Mouse (Mus musculus): ENCODE measurements around the gene Mtmr10.

Mtmr10 gene

DNA sequence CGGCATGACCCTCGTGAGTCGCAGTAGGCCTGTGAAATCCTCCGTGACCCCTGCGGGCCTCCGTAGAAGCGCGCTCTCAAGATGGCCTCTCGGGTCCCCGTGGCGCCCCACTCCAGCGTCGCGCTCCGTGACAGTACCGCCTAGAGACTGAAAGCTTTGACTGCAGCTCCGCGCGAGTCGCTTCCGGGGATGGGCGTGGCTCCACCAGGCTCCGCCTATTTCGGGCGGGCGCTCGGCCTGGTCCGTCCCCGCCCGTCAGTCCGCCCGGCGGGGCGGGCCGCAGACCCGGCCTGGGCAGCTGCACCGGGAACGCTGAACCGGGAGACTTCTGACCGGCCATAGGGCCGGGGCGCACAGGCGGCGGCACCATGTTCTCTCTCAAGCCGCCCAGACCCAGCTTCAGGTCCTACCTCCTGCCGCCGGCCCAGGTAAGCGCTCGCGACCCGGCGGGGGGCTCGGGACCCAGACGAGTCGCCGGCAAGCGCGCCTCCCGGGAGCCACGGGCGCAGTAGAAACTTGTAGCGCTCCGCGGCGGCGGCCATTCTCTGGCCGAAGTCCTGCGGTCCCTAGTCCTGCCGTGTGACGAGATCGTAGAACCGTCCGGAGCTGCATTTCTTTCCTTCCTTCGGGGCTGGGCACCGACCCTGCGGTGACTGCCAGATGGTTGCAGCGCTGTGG is at the start of gene Mtmr10:
Gene Mtmr10 (plus strand): TSS at position 240 of the 678 bp plus-strand sequence.
- DNase-seq (ENCODE audit: low spot score in 2 of 2) = peak; percentile 97 to 99

DNA sequence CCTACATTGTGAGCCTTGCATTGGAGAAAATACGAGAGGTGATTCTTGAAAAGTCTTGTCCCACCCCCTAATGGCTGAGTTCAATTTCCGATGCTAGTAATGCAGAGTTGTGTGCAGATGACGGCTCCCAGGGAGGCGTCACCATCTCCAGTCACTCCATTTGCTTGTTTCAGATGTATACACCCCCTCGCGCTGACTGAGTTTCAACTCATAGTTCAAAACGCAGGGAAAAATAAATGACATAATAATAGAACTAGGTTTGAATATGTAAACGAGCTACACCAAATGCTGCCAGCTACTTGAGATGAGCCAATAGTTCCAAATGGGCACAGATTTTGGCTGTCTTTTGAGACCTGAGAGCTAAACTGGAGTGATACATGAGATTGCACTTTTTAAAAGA is 49.7 kb upstream of the Mtmr10 start:
- DNase-seq (ENCODE audit: low spot score in 2 of 2) = no peak

DNA sequence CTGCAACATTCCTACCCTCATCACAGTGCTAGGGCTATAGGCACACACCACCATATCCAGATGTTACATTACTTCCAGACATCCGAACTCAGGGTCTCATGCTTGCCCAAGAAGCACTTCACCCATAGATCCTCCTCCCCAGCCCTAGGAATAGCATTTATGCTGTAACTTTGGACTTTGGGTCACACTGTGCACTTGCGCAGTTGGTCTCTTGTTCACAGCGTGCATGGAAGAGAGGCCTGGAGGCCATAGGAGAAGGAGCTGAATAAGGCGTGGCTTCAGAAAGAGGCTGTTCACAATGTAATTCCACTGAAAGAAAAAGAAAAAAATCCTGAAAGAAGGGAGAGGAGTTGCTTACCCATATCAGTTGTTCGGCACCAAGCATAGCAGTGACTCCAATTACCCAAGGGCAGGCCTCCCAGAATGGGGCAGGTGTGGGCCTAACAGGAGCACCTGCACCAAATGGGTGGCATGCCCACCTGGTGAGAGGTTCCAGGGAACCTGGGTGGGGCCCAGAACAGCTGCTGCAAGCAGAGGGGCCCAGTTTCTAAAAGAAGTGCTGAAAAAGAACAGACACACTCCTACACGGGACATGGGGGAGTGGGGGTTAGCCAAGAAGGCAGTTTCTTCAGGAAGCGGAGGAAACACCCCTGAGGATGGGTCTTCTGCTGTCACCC is 48.9 kb upstream of the Mtmr10 start:
- DNase-seq (ENCODE audit: low spot score in 2 of 2) = no peak

DNA sequence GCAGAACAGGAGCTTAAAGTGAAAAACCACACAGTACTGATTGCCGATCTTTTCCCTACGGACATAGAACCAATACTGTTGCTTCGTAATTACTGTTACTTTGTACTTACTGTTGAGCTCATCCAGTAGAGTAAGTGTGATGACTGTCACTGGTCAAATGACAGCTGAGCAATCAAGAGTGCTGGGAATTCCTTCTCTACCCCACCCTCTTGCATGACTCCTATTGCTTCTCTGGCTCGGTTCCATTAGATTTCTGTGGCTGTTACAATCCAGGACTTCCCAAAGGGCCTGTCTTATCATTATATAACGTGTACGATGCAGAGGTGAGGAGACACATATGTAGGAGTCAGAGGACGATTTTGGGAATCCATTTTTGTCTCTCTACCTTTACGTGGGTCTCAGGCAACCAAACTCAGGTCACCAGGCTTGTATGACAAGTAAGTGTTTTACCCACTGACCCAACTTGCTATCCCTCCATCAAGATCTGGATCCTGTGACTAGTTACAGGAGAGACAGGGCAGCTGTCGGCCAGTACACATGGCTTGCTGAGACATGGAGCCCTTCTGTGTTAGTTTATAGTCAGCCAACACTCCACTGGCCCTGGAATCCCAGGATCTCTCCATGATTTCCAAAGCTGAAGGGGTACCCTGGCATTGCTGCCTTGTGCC is 48.2 kb upstream of the Mtmr10 start:
- DNase-seq (ENCODE audit: low spot score in 2 of 2) = no peak

DNA sequence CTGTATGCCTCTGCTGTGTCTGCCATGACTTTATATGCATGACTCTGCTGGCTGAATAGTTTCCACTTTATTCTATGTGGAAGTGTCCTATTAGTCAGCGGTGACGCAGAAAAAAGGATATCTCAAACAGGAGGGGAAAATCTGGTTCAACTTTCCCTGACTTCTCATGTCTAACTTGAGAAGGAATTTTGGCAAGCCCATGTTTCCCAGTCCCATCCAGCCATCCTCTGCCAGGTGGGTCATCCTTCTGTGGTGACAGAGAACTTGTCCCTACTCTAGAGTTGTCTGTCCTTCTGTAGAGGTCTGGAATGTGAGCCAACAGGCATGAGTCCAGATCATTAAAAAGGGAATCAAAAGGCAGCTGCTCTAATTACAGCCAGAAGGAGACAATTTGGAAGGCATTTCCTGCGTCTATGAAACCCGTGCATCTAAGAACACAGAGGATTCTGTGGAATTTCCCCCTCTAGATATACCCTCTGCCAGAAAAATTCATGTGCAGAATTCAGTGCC is 47.6 kb upstream of the Mtmr10 start:
- no peak for DNase-seq (ENCODE audit: low spot score in 2 of 2)

DNA sequence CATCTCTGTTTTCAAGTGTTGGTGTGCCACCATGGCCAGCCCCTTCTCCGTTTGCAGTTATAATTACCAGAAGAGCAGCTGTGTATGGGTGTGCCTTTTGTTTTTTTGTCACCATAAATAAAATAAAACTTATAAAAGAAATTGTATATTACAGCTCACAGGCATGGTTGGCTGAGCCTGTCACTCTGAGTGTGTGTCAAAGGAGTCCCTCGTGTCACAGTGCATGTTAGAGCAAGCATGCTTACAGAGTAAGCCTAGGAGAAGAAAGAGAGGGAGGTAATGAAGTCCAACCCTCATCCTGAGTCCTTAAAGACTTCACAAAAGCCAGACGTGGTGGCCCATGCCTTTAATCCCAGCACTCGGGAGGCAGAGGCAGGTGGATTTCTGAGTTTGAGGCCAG is 45.0 kb upstream of the Mtmr10 start:
- DNase-seq (ENCODE audit: low spot score in 2 of 2) = no peak

DNA sequence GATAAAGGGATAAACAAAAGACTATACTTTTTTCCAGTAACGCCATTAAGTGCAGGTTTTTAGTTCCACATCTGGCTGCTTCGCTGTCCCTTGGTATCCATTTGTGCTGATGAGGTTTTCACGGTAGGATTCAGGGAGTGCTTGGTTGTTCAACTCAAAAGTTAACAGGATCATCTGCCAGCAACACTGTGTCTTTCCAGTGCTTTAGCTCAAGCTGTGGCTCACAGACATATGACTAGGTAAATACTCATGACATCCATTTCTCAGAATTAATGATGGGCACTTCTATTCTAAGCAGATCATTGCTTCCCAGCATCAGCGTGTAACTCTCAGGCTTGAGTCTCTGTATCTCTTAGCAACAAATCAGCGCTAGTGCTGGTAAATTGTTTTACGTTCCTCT is 43.1 kb upstream of the Mtmr10 start:
- DNase-seq (ENCODE audit: low spot score in 2 of 2) = no peak

DNA sequence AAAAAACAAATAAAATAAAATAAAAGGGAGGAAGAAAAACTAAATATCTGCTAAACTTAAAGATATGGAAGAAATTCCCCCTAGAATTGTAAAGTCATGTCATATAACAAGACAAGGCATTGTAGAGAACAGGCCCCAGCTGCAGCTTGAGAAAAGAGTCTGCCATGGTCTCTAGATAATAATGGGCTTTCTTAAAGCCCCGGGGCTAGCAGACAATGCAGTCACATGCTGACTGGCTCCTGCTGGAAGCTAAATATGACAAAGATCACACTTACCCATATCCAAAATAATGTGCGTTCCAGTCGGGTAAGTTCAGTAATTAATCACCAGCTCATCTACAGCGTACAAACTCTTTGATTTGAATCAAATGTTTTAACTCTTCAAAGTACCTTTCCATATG is 40.7 kb upstream of the Mtmr10 start:
- DNase-seq (ENCODE audit: low spot score in 2 of 2) = no peak

DNA sequence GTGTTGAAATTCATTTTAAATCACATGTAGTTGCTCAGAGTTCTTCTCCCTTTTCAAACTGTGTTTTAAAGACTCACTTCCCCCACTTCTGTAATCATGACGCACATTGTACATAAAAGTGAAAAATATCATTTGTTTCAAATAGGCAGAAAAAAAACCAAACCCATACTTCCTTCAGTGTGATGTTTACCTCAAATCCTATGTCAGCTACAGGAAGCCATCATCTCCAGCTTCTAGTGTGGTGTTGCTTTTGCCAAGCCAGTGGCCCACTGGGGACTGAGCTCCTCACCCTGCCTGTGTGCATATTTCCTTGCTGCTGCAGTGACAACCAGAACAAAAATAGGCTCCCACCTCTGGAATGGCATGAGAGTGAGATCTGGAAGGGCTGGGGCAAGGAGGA is 39.1 kb upstream of the Mtmr10 start:
- no peak for DNase-seq (ENCODE audit: low spot score in 2 of 2)

DNA sequence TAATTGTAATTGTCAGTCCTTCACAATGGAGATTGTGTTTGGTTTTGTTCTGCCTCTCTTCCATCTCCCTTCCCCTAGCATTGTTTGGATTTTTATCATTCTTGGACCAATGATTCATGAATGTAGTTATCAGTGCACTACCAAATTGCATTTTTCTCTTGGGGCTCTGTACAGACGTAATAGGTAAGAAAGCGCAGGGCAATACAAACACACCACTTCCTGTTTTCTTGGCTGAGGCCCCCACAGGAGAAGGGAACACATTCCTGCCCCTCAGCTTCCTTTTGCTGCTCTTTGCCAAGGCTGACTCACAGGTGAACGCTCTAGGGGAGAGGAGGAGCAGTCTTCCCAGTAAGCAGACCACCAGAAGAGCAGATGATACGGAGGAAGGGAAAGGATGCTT is 37.7 kb upstream of the Mtmr10 start:
- no peak for DNase-seq (ENCODE audit: low spot score in 2 of 2)

DNA sequence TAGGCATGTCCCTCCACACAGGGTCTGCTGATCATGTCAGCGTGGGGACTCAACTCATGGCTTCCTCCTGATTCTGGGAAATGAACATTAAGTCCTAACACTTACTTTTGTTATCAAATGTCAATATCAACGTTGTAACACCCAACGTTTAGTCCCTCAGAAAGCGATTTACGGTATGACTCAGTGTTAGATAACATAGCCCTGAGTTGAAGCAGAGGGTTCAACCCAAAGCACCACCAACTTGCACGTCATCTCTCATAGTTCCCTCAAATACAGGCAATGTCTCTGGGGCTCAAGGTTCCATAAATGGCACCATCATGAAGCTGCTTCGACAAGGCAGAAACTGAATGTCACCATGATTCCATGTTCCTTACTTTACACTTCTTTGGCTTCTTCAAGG is 37.0 kb upstream of the Mtmr10 start:
- no peak for DNase-seq (ENCODE audit: low spot score in 2 of 2)

DNA sequence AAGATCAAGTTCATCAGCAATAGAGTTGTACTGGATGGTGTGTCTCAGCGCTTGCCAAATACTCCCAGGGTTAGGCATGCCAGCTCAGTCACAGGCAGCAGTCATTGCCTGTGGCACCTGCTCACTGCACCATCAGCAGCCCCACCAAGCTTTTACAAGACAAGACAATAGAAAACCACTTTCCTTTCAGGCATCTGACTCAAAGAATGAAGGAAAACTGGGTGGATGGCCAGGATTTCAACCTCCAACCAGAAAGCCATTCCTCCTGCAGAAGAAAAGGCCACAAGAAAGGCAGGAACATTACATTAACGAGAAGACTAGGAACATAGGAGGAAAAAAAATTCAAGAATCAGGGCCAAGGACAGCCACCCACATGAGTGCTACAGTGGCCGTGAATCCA is 33.7 kb upstream of the Mtmr10 start:
- no peak for DNase-seq (ENCODE audit: low spot score in 2 of 2)

DNA sequence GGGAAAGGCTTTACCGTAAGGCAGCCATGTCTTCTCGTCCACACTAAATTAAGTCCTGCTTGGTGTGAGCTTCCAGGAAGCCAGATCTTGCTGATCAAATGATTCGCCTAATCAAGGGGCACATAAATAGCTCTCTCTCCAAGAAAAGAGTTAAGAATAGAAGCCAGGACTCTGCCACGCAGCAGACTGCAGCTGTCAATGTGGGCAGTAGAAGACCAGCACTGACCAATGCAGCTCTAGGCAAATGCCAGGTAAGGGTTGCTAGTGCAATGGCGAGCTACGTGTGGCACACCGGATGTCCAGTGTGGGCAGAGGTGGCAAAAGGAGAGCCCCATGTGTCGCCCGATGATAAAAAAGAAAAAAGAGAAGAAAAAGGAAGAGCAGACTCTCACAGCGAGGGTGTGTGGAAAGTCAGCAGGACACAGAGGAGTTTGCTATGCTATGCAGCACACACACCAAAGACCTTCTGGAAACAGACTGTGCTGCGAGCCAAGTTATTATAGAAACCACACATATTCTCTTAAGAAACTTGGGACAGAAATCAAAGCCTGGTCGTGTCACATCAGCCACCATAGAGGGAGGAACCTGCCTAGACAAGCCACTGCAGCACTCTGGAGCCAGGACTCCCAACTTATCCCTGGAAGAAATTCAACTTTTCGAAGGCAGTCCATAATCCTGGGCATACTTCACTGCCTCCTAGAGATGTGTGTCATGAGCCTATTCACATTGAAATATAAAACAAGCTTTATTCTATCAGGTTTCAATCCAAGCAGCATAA is 21.8 kb upstream of the Mtmr10 start:
- no peak for DNase-seq (ENCODE audit: low spot score in 2 of 2)

DNA sequence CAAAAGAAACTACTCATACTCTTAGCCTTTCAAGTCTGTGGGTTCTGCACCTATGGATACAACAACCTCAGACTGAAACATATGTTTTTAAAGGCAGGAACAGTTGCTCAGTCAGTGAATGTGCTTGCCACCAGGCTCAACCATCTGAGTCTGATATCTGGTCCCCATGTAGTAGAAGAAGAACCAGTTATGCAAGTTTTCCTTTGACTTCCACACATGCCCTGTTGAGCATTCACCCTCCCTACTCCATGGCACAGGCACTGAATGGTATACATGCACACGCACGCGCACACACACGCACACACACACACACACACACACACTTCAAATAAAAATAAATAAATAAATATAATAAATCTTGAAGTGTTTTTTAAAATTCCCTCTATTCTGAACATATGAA is 20.9 kb upstream of the Mtmr10 start:
- no peak for DNase-seq (ENCODE audit: low spot score in 2 of 2)

DNA sequence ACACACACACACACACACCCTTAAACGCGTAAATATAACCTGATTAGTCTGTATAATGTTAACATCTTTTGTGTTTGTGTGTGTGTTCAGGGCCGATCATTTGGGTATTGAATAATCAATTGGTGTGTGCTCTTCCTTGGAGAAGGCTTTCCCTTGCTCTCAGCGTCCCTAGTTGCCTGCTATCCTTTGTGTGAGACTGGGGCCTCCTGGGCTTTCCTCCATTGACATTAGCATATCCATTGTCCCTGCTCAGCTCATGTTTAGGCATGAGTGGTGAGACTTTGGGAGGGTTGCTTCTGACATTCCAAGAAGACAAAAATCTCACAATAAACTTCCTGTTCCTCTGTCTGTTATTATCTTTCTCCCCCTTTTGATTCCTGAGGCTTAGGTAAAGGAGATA is 15.5 kb upstream of the Mtmr10 start:
- no peak for DNase-seq (ENCODE audit: low spot score in 2 of 2)

DNA sequence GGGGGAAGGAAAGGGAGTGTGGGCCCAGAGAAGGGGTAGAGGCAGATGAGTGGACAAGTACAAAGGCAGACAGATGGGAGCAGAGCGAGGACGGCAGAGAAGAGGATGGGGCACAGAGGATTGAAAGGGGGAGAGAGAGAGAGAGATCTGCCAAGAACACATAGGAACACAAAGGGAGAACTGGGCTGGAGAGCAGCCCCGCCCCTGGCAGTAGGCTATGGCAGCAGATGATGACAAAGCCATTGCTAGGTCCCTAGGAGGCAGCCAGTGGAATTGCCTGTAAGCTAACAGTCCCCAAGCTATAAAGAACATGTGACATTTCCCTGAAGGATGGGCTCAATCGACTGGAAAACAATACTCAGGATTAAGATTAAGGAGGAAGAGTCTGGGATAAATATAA is 11.9 kb upstream of the Mtmr10 start:
- no peak for DNase-seq (ENCODE audit: low spot score in 2 of 2)

DNA sequence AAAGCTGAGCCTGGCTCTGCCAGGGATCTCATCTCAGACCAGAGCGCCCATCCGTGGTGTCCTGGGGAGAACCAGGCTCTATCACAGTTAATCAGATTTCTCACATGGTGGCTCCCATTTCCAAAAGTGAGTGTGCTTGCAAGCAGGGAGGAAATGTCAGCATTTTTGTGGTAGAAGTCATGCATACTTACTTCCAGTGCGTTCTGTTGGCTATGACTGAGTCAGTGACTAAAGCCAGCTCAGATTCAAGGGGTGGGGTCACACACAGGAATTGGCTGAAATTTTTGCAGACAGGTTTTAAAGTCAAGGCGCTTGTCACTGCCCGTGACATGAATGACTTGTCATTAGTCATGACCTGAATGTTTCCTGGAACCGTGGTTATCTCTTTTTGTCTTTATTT is 10.5 kb upstream of the Mtmr10 start:
- no peak for DNase-seq (ENCODE audit: low spot score in 2 of 2)

DNA sequence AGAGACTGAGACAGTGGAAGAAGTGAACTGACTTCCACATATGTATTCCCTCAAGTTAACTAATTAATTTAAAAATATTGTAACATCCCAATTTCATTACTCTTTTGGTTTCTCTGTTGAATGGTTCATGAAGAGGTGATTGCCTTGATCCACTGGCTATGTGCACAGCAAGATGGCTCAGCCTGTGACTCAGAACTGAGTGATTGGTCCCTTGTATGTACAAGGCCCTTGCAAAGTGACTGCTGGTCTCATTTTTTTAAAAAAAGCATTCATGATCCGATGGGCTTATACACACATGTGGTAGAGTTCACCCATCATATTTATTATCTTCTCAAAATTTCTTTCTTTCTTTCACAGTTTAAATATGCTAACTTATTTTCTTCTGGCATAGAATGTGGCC is 8.9 kb upstream of the Mtmr10 start:
- DNase-seq (ENCODE audit: low spot score in 2 of 2) = no peak

DNA sequence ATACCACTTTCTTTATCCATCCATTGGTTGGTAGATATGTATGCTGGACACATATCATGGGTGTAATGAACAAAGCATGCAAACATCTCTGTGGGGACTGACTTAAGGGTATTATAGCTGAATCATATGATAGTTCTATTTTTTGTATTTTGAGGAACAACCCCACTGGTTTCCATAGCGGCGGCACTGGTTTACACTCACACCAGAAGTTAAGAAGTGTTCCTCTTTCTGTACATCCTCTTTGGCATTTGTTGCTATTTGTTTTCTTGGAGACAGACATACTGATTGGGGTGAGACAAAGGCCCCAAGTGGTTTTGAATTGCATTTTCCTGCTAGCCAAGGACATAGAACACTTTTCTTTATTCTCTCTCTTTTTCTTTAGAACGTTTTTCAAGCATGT is 7.9 kb upstream of the Mtmr10 start:
- DNase-seq (ENCODE audit: low spot score in 2 of 2) = no peak

DNA sequence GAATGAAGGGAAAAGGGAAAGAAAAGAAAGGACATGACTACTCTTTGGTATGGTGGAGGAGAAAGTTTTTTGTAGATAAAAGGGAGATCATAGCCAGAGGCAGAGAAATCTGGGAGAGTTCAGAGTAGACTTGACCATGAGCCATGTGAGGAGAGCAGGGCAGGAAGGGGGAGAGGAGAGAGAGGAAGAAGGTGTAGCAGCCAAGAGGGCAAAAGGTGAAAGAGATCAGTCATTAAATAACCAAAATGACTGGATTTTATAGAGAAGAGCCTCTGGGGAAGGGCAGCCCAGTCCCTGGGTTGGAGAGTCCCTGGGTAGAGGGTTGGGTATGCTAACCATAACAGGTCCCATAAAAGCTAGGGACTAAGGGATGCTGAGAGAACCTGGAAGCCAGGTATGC is 887 bp upstream of the Mtmr10 start:
- DNase-seq (ENCODE audit: low spot score in 2 of 2) = no peak

DNA sequence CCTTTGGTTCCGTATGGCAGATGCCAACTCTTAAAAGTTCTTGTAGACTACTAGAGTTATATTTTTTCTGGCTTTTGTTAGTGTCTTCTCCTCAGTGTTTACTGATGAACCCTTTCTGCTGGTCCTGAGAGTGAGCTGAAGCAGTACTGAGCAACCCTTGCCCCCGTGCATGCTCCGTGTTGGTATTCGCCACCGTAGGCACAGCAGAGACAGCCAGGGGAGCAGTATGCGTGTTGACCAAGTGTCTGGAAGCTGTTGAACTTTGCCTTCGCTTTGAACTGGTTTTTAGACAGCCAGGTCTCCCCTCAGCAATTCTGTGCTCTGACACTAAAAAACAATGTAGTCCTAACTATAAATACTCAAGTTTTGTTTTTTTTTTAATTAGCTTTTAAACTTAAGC is 2.0 kb downstream of the Mtmr10 start:
- DNase-seq (ENCODE audit: low spot score in 2 of 2) = no peak

DNA sequence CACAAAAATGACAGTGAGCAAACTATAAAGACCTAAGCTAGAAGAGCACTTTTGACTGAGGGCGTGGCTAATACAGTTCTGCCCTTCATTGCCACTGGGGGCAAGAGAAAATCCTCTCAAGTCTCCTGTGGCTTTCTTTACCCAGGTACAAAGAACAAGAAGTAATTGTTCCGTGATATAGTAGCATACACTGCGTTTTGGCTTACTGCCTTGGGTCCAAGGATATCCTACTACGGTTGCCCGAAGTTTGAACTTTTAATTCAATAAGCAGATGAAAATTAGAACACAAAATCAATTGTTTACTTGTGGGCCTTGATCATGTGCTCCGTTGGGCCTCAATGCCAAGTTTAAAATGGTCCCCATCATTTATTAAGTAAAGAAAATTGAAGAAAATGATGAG is 3.0 kb downstream of the Mtmr10 start:
- no peak for DNase-seq (ENCODE audit: low spot score in 2 of 2)

Measured in spleen, postnatal 4 days (tissue).